Mouse (Mus musculus): ENCODE data around the gene Gm2007. TPM values are rescaled to one million over a fixed set of nuclear protein-coding genes. Genes with fewer than 3 reads are reported as not detected.
"Not testable (repeated sequence)": the region's sequence is repeated elsewhere in the genome, so short reads cannot be mapped to it uniquely, and the experiment has no call there.

Gm2007 gene
- not detected in 2 replicates for polyA plus RNA-seq (2015; fragmentation: Nextera tagmentation; extraction: Ambion mirVana)

DNA sequence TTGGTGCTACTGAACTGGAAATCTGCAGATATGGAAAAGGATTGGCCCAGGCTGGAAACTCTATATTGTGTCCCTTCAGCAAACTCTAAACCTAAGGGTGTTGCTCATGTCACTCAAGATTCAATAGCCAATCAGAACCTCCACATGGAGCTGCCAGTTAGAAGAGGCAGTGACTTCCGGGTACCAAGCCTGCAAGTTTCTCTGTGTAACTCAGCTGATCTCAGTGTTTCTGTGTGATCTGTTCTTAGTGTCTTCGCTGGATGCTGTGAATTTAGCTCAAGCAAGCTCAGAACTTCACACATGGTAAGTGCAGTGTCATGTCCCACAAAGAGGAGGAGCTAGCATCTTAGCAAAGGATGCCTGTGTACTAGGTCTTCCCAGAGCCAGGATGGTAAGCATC is at the start of gene Gm2007:
Gene Gm2007, plus strand, starts transcription at position 301 of the 400 bp plus-strand sequence.
- not testable (repeated sequence) for H3K4me2 ChIP-seq; DNase-seq; H3K36me3 ChIP-seq; H3K4me1 ChIP-seq (replicated peaks); H3K27ac ChIP-seq; H3K27me3 ChIP-seq; H3K4me3 ChIP-seq (replicated peaks); ATAC-seq (ENCODE audit: low read depth); H3K9me3 ChIP-seq (replicated peaks); H3K9ac ChIP-seq
- WGBS (ENCODE audit: insufficient replicate concordance), result no CpG with 5 or more reads among the region's 2 CpGs

DNA sequence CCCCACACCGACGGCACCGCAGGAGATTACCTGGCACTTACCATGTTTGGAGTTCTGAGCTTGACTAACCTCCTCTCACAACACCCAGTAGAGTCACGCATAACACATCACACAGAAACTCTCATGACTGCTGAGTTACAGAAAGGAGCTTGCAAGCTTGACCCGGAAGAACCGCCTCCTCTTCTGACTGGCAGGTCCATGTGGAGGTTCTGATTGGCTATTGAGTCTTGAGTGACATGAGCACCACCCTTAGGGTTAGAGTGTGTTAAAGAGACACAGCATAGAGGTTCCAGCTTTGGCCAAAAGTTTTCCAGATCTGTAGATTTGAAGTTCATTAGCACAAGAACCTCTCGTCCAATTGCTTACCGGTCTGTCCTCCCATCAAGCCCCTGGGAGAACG is 37.8 kb upstream of the Gm2007 start, which contains the start of gene Zfp969:
Gene Zfp969, minus strand, starts transcription at position 101 of the 400 bp plus-strand sequence.
- not testable (repeated sequence) for DNase-seq; H3K9me3 ChIP-seq (replicated peaks); H3K4me2 ChIP-seq; H3K36me3 ChIP-seq; H3K27me3 ChIP-seq; H3K9ac ChIP-seq; H3K4me1 ChIP-seq (replicated peaks); H3K4me3 ChIP-seq (replicated peaks); H3K27ac ChIP-seq; ATAC-seq (ENCODE audit: low read depth)
- WGBS (ENCODE audit: insufficient replicate concordance), result no CpG with 5 or more reads among the region's 9 CpGs

DNA sequence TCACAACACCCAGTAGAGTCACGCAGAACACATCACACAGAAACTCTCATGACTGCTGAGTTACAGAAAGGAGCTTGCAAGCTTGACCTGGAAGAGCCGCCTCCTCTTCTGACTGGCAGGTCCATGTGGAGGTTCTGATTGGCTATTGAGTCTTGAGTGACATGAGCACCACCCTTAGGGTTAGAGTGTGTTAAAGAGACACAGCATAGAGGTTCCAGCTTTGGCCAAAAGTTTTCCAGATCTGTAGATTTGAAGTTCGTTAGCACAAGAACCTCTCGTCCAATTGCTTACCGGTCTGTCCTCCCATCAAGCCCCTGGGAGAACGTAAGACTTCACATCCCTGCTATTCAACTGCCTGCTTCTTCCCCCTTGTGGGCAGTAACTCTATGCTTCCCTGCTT is 59.7 kb downstream of the Gm2007 start, which contains the start of gene Gm14288:
Gene Gm14288, minus strand, starts transcription at position 101 of the 400 bp plus-strand sequence.
- H3K27ac ChIP-seq; H3K4me1 ChIP-seq (replicated peaks); H3K9ac ChIP-seq; H3K4me2 ChIP-seq; ATAC-seq (ENCODE audit: low read depth); H3K36me3 ChIP-seq; H3K9me3 ChIP-seq (replicated peaks); H3K4me3 ChIP-seq (replicated peaks); H3K27me3 ChIP-seq; DNase-seq: not testable (repeated sequence)
- no CpG with 5 or more reads among the region's 6 CpGs for WGBS (ENCODE audit: insufficient replicate concordance)

Other genes starting within 250 kb of the Gm2007 start
- gene Gm11007, start 97.6 kb upstream of the Gm2007 start, polyA plus RNA-seq (2015; fragmentation: Nextera tagmentation; extraction: Ambion mirVana), result not detected in 2 replicates
- 11.6 and 12.3 TPM in 2 replicates for gene Zfp969, start 37.9 kb upstream of the Gm2007 start, polyA plus RNA-seq (2015; fragmentation: Nextera tagmentation; extraction: Ambion mirVana)
- 0.53 and 1.7 TPM in 2 replicates for gene Gm14288, start 59.6 kb downstream of the Gm2007 start, polyA plus RNA-seq (2015; fragmentation: Nextera tagmentation; extraction: Ambion mirVana)
- 4.3 and 8.3 TPM in 2 replicates for gene Gm6710, start 127.7 kb downstream of the Gm2007 start, polyA plus RNA-seq (2015; fragmentation: Nextera tagmentation; extraction: Ambion mirVana)
- 0.54 and 0.97 TPM in 2 replicates for gene Zfp966, start 189.6 kb downstream of the Gm2007 start, polyA plus RNA-seq (2015; fragmentation: Nextera tagmentation; extraction: Ambion mirVana)
- 2.7 and 7.2 TPM in 2 replicates for gene Gm2026, start 223.8 kb downstream of the Gm2007 start, polyA plus RNA-seq (2015; fragmentation: Nextera tagmentation; extraction: Ambion mirVana)